Mouse (Mus musculus): Measurements from ENCODE around the gene Smtnl2.

The Smtnl2 gene

DNA sequence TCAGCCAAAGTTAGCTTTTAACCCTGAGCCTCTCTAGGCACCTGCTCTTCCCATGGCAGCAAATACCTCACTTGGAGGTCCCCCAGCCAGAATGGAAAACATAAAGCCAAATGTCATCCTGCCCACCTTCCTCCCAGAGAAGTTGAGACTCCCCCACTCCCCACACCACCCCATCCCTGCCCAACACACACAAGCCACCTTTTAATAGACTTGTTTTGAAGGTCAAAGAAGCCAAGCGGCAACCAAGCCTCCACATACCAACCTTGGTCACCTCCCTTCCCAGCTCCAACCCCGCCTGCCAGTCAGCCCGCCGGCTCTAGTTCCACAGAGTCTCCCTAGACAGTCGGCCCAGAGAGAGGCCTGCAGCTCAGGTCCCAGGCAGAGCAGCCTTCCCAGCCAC is 9.5 kb downstream of the Smtnl2 start:
- DNase-seq (ENCODE audit: low spot score): no peak

DNA sequence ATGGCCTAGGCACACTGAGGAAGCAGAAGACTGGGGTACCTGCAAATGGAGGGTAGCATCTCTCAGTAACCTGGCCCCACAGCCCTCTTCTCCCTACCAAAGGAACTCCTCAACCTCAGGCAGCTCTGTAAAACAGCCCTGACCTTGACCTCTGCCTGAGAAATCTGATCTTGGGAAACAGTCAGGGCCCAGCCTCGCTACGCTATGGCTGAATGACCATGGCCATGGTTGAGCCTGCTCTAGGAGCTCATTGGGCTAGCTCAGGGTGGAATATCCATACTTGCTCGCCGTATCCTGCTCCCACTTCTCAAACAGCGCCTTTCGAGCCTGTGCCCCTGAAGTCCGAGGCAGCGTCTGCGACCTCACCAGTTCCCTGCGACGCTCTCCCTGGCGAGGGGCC is 10.4 kb downstream of the Smtnl2 start:
- DNase-seq (ENCODE audit: low spot score): no peak

DNA sequence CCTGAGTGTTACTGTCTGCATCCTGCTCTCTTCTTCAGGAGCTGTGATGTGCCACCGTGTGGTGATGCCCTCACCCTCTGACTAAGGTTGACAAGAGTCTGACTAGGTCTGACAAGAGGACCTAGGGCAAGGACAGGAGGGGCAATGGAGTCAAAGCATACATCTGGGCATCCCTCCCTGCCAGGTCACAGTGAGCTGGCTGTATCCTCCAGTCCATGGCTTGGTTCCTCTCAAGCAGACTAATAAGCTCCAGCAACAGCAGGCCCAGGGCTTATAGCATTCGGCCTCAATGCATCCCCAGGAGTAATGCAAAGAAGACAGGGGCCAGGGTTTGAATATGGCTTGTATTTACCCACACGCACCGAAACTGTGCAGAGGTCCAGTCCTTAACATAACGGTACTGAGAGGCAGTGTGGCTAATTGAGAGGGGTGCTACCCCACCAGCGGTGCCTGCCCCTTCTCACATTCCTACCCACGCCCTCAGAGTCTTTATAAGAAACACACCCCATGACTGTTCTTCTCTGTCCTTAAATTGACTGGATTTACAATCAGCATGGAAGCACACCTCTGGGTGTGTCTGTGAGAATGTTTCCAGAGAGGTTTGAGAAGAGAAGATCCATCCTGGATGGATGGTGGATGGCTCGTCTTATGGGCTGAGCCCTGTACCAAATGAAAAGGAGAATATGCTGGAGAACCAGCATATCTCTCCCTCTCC is 13.5 kb downstream of the Smtnl2 start:
- DNase-seq (ENCODE audit: low spot score): no peak

DNA sequence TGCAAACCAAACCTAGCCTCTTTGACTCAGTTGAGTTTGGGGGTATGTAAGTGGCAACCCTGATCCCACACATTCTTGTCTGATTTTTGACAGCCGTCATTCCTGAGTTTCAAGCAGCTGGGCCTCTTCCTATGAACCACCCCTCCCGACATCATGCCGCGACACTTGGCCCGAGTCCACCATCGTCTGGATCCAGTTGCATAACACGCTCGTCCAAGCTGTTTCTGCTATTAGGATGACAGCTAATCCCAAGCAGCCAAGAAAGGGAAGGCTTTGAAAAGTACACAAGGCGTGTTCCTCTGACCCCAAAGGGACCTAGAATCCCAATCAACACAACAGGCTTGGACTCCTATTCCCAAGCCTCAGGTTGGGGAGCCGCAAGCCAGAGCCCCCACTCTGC is 14.4 kb downstream of the Smtnl2 start:
- peak; percentile 67 for DNase-seq (ENCODE audit: low spot score)

DNA sequence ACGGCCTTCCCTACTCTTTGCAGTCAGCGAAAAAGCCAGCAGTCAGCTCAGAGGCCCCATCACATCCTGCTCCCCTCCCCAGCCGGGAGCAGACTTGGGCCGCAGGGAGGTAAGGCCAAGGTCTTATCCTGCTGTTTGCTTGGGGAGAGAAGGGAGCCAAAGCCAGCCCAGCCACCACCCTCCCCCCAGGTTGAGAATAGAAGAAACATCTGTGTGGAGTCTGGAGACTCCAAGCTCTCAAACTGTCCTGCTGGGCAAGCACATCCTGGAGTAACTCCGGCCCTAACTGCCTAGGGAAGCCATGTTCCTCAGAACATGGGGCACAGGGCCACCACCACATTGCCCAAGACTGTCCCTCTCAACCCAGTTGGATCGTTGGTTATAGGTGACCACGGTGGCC is 14.9 kb downstream of the Smtnl2 start:
- peak; percentile 45 for DNase-seq (ENCODE audit: low spot score)

DNA sequence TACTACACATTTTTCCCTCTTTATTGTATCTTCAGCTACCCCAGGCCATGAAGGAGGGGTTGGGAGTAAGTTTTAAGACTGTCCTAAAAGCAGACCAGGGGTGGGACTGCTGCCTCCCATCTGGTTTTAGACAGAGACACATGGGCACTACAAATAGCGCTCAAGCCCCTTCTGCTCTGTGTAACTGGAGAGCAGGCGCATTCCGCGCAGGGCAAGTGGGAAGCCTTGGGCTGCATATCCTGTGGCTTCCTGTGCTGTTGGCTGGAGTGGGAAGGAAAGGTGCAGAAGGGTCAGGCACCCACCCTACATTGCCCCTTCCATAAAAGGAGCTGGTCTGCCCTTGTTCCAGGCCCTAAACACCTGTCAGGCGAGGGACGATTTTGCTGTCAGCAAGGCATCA is 15.9 kb downstream of the Smtnl2 start:
- no peak for DNase-seq (ENCODE audit: low spot score)

DNA sequence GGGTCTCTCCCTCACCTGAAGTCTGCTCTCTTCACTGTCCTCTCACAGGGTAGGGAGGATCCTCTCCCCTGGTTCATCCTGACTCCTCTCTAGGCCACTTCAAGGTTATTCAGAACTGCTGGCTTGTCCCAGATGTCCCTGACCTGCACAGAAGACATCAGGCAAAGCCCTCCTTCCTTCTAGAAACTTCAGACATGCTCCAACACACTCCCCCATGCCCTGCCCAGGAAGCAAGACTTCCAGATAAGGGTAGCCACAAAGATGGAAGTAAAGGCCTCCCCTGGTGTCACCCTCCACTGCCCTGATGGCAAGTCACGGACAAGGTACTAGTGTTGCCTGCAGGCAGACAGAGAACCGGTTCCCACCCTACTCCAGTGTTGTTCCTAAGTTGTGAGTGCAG is 16.8 kb downstream of the Smtnl2 start:
- no peak for DNase-seq (ENCODE audit: low spot score)

DNA sequence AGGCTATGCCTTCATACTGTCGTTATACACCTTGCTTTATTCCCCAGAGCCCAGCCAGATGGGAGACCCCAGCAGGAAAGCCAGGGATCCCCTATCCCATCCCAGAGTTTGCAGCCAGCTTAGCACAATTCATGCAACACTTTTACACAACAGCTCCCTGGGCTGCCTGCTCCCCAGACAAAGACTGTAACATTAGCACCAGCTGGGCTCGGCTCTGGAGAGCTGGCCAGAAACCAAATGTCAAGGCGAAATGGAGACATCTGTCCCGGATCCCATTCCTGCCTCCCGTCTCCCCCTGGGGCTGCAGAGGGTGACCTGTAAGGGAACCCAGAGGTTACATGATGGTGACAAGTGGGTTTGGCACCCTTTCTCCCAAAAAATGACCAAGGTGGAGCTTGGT is 17.8 kb downstream of the Smtnl2 start:
- peak; percentile 45 for DNase-seq (ENCODE audit: low spot score)

DNA sequence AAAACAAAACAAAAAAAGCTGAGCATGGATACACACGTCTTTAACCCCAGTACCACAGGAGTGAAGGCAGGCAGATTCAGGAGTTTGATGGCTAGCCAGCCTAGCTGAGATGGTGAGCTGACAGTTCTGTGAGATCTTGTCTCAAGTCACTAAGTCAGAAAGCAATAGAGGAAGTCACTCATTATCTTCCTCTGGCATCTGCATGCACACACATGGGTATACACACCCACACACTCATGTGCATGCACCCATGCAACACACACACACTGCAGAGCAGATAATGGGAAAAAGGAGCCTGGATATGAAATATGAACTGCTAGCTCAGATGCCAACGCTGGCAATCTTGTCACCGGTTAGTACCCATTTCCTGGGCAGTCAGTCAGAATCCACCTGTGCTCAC is 18.3 kb downstream of the Smtnl2 start:
- DNase-seq (ENCODE audit: low spot score): no peak

DNA sequence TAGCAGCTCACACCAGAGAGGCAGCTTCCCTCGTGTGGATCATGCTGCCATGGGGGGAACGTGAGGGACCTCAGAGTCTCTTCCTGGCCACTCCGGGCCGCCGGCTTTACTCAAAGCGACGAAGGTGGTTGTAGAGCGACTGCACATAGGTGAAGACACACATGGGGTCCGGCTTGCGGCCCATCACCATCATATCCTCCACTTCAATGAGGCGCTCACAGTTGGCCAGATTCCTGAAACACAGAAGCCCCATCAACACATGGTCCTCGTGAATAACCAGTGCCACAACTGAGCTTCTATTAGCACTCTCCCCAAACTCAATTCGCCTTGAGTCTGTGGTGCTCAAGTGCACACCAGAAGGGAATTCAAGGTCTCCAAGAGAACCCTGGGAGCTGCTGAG is 20.3 kb downstream of the Smtnl2 start:
- DNase-seq (ENCODE audit: low spot score): no peak

DNA sequence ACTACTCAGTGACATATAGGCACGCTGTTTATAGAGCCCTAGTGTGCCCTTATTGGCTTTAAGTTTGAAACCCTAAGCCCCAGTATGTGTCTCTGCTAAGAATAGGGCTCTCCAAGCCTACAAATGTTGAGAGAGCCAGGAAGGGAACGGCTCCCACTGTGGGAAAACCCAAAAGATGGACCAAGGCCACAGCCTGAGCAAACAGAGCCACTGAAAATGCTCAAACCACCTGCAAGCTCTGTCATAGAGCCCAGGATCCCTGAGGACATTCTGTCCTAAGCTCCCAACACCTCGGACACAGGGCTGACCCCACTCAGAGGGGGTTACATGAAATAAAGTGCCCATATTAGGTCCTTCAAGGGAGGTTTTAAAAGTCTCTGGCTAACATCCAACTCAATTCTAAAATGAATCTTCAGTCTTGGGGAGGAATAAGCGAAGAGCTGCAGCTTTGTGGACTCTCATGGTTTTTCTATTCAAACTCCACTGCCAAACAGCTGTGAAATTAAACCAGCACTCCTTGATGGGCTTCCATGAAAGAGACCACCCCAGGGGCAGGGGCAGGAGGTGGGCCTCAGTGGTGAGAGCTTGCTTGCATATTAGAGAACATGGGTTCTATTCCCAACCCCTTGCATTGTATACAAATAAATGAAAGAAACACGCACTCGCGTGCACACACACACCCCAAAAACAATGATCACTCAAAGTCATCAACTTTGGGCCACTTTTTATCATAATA is 21.9 kb downstream of the Smtnl2 start:
- no peak for DNase-seq (ENCODE audit: low spot score)

DNA sequence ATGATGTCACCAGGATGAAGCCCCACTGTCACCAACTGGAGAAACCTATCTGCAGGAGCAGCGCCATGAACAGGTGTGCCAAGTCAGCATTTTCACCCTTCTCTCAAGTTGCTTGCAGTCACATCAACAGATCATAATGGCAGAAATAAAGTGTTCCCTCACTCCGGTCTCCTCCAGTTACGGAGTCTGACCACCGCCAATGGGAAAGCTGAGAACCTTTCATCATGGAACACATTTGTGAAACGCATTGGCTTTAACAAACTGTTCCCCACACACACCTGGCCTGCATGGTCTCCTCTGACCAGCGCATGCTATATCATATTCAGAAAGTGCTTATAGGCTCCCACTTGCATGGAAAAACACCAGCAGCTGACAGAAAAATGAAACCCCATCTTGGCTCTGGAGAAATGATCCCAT is 23.4 kb downstream of the Smtnl2 start:
- DNase-seq (ENCODE audit: low spot score): no peak

DNA sequence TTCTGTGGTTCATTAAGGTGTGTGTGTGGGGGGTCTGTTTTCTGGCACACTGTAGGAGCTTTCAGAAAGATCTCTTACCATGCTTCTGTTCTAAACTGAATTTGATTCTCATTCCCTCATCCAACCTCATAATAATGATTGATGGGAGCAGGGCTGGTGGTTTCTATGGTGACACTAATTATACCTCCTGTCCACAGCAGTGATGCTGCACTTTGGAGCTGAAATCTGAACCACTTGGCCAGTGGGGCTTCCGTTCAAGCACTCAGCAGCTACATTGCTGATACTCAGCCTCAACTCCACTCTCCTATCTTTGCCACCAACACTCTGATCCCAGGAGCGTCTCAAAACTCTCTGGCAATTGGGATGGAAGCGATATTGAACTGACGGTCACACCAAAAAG is 32.2 kb downstream of the Smtnl2 start:
- no peak for DNase-seq (ENCODE audit: low spot score)

DNA sequence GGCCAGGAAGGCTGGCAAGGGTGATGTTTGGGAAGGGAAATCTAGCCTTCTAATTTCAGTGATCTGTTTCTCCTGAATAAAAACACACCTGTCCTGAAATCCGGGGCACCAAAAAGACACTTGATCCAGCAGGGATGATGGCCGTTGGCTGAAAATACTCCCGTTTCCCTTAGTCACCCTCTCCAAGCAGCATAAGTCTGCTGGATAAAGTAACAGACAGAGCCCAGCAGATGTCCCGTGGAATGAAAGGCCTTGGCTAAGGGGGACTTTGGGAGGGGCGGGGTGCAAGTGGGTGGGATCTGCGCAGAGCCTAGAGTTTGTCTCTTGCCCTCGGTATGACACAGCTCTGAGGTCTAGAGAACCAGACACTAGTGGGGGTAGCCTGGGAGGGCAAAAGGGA is 33.3 kb downstream of the Smtnl2 start:
- DNase-seq (ENCODE audit: low spot score): no peak

DNA sequence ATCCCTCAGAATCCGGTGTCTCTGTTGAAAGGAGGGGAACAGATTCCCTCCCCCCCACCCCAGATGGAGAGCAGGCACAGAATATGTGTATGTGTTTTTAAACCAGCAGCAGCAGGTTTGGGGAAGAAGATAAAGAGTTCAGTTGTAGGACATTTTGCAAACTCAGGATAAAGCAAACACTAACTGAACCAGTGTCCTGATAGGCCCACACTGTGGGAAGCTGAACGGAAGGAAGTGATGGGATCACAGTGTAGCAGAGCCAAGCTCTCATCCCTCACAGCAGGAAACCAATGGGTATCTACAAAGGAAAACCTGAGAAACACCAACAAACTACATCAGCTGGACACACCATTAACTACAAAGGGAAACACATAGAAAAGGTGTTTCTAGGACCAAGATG is 35.0 kb downstream of the Smtnl2 start:
- no peak for DNase-seq (ENCODE audit: low spot score)

DNA sequence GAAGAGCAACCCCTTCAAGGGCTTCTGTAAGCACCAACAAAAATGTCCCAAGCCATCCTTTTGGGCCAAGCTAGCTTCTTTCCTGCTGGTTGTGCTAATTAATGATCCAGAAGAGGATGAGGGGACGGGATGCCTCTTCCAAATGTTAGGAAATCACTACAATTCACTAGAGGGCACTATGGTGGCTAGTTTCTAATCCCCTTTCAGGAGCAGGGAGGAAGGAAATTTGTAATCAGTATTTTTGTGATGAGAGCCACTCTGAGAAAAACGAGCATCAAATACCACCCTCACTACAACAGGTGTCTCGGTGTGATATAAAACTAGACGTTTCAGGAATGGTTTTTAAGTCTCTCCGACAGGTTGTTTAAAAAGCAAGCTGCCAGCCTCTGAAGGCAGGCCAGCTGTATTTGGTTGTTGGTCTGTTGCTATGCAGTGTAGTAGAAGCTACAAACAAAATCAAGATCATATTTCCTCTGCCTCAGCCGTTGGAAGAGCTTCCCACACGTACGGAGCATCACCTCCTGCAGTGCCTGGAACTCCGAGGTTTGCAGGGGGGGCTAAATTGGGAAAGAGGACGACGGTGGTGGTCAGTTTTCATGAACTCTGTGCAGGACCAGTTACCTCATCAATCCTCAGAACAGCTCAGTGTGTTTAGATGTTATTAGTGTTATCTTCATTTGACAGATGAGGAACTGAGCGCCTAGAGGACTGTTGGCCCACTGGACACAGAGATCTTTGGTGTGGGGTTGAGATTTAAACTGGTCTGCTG is 41.4 kb downstream of the Smtnl2 start:
- no peak for DNase-seq (ENCODE audit: low spot score)

DNA sequence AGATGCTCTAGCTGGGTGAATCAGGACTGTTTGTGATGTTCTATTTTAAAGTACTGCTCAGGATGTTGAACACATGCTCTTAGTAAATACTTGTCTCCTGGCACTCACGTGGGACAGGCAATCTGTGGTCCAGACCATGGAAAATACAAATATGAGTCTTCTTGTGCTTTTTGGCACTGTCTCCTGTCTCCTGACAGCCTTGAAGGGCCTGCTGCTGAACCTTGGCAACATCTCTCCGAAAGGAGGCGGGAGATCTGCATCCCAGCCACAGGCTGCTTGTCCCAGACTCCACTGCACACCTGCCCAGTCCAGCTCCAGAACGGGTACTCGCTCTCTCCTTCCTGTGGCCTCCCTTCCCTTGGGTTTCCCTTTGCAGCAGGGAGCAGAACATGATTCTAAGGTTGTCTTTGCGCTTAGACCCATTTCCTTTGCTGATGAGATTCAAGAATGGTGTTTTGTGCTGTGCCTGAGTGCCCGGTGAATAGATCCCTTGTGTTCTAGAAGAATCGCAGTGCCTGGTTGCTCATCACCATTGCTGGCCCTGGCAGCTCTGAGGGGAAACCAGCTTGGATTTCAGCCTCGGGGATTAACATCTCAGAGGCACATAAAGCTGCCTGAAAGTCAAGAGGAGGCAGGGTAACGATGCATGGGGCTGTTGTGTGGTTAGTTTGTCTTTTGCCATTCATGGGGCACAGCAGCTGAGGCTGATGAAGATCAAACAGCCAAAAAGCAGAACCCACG is 43.4 kb downstream of the Smtnl2 start:
- no peak for DNase-seq (ENCODE audit: low spot score)

DNA sequence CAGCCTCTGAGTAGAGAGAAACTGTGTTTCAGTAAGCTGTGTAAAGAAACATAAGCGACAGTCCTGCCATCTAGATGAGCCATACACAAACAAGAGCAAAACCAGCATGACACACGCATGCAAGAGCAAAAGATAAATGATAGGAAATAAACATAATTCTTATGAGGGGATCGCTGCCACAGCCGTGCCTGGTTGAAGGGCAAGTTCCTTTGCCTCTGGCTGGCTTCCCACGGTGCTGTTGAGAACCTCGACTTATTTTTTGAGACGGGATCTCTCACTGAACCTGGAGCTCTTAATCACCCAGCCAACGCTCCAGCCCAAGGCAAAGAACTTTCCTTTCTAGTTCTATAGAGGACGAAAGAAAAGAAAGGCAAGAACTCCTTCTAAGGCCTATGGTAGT is 45.4 kb downstream of the Smtnl2 start:
- no peak for DNase-seq (ENCODE audit: low spot score)

DNA sequence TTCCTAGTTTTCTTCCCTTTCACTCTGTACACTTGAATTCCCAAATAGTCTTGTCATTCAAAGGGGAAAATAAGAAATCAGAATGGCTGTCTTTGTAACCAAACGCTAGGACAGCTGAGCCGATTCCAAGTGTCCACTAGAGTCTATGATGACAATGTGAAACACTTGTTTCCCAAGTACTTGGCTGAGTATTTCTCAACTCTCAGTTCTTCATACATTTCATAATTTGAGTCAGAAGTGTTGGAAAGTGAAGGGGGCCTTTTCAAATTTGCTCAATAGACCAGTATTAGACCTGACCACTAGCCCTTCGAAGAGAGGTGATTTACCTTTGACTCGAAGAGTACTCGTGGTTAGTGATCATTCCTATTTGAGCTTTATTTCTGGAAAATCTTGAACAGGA is 47.0 kb downstream of the Smtnl2 start:
- peak; percentile 24 for DNase-seq (ENCODE audit: low spot score)

DNA sequence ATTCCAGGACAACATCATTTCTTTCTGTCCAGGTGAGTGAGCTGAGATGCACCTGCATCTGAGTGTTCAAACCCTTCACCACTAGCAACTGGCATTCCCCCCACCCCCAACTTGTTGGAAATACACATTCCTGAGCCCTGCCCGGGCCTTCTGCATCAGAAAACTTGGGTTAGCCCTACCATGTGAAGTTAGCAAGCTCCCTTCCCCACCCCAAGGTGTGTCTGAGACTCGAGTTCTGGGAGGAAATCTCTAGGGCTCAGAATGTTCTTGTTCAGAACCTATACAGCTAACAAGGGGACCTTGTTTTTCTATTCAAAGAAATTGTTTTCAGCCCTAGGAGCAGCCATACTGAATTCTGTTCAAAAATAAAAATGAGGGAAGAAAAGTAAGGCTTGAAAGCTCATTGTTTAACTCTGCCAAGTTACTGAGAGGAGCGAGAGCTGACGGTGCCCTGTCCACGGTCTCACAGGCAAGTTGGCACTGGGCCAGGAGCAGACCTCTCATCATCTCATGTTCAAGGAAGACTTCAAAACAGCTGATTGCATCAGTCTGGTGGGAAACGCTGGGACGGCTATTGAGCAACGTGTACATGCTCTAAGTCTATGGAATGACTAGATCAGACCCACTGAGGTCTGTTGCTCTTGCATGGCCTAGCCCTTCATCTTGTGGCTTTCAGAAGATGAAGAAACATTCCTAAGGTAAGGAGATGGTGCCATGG is 47.8 kb downstream of the Smtnl2 start:
- no peak for DNase-seq (ENCODE audit: low spot score)

DNA sequence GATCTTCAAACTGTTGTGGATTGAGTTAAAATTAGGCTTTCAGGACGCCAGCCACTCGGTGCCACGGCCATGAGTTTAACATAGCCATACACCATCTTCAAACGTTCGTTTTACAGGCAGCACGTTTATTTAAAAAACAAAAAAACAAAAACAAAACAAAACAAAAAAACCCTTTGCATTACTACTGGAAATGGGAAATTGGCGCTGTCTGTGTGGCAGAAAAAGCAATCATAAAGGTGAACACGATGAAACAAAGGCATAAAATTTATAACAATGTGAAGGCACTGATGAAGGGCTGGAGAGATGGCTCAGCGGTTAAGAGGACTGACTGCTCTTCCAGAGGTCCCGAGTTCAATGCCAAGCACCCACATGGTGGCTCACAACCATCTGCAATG is 49.2 kb downstream of the Smtnl2 start, which contains the start of gene Tekt1:
Tekt1 (minus strand) TSS at position 96 of the 395 bp plus-strand sequence.
- no peak for DNase-seq (ENCODE audit: low spot score)

Measured in adipocyte (in vitro differentiated cells).